Mouse (Mus musculus) neural tube, embryonic 11.5 days (tissue): ENCODE results near the gene Coro2b. TPM values are rescaled to one million over a fixed set of nuclear protein-coding genes. Genes with fewer than 3 reads are reported as not detected.

Experiments used
- ATAC-seq: fragments of 200-750 bp; cut with Nextera tagmentation; 2 replicates; pipeline ENCODE4 v1.8.0; 2017; ENCODE audit warnings: moderate number of reproducible peaks, mild to moderate bottlenecking, moderate TSS enrichment, moderate library complexity; ENCODE audit not compliant: insufficient read depth, low FRiP score, low TSS enrichment
- DNase-seq: peaks from one replicate; pipeline ENCODE4 v3.0.0-alpha.2; 2015; ENCODE audit warnings: low spot score
- H3K27ac ChIP-seq: fragments of 300-500 bp; sonication (generic); 2 replicates; pipeline ENCODE4 v1.5.1; 2014; ENCODE audit warnings: low read depth, mild to moderate bottlenecking, low read length
- H3K27me3 ChIP-seq: fragments of 300-500 bp; sonication (generic); 2 replicates; pipeline ENCODE4 v1.6.1; 2014; ENCODE audit warnings: mild to moderate bottlenecking, low read length, mixed read lengths; ENCODE audit not compliant: control insufficient read depth, insufficient read depth
- H3K36me3 ChIP-seq: fragments of 300-500 bp; sonication (generic); 2 replicates; pipeline ENCODE4 v1.6.1; 2014; ENCODE audit warnings: mild to moderate bottlenecking, low read length, moderate library complexity, mixed read lengths; ENCODE audit not compliant: control insufficient read depth, insufficient read depth
- H3K4me1 ChIP-seq: fragments of 300-500 bp; sonication (generic); 2 replicates; pipeline ENCODE4 v1.6.1; 2014; ENCODE audit warnings: low read length, mixed read lengths; ENCODE audit not compliant: control insufficient read depth, insufficient read depth
- H3K4me2 ChIP-seq: fragments of 300-500 bp; sonication (generic); 2 replicates; pipeline ENCODE4 v1.6.1; 2014; ENCODE audit warnings: low read depth, mild to moderate bottlenecking, moderate library complexity
- H3K4me3 ChIP-seq: fragments of 300-500 bp; sonication (generic); 2 replicates; pipeline ENCODE4 v1.5.1; 2014; ENCODE audit warnings: low read depth, low read length
- H3K9ac ChIP-seq: fragments of 300-500 bp; sonication (generic); 2 replicates; pipeline ENCODE4 v1.6.1; 2014; ENCODE audit warnings: mild to moderate bottlenecking, low read length
- H3K9me3 ChIP-seq: fragments of 300-500 bp; sonication (generic); 2 replicates; pipeline ENCODE4 v1.6.1; 2016; ENCODE audit warnings: low read length; ENCODE audit not compliant: control insufficient read depth
- WGBS: fragments of 180-500 bp; shearing (Covaris S2); extraction: QIAGEN DNeasy Blood & Tissue Kit; methylation state at CpG from one replicate; pipeline ENCODE4 v1.1.7; 2014; 5-methylcytosine and 5-hydroxymethylcytosine counted together
- polyA plus RNA-seq: library from polyadenylated mRNA; unstranded; fragments of >200 nt; fragmentation: Nextera tagmentation; extraction: Ambion mirVana; gene quantifications from 2 replicates; pipeline ENCODE4 v1.2.1, GENCODE M21; 2014

Gene Coro2b
- polyA plus RNA-seq, 1 experiment from 2014 or later = 23.7 TPM

GRCm38 (mm10) chr9:62482788-62483187 is 54.1 kb downstream of the Coro2b start:
- no peaks in the 10 kb centered on the region for H3K27me3 ChIP-seq
- no peak overlapping the region for H3K4me3 ChIP-seq
- no peak for DNase-seq
- WGBS = 91% methylated on average over 3 of the region's 3 CpGs
- ATAC-seq = no peak
- H3K9ac ChIP-seq = no peak overlapping the region
- no peaks in the 10 kb centered on the region for H3K36me3 ChIP-seq
- no peak overlapping the region for H3K4me2 ChIP-seq
- no peak overlapping the region for H3K27ac ChIP-seq
- H3K9me3 ChIP-seq = no peaks in the 10 kb centered on the region
- H3K4me1 ChIP-seq = 0 out of 2 replicates have a peak, but pooled peaks cover 4% of the 10 kb centered on the region

- 57% methylated on average over 6 of the region's 6 CpGs for WGBS
- no peaks in the 10 kb centered on the region for H3K27me3 ChIP-seq
- ATAC-seq (no peak), DNase-seq (no peak)
- H3K4me2 ChIP-seq = no peak overlapping the region
- H3K9me3 ChIP-seq = no peaks in the 10 kb centered on the region
- H3K27ac ChIP-seq = no peak overlapping the region
- H3K9ac ChIP-seq = no peak overlapping the region
- H3K4me1 ChIP-seq = peaks cover 9% of the 10 kb centered on the region; the same call in 1 of the 2 replicates
- H3K36me3 ChIP-seq = no peaks in the 10 kb centered on the region
- no peak overlapping the region for H3K4me3 ChIP-seq
Observed at GRCm38 (mm10) chr9:62480898-62481642, 55.8 kb downstream of the Coro2b start.

GRCm38 (mm10) chr9:62480149-62480548 is 56.7 kb downstream of the Coro2b start:
- peaks cover 9% of the 10 kb centered on the region; the same call in 1 of the 2 replicates for H3K4me1 ChIP-seq
- H3K9ac ChIP-seq = no peak overlapping the region
- H3K36me3 ChIP-seq = no peaks in the 10 kb centered on the region
- no peaks in the 10 kb centered on the region for H3K9me3 ChIP-seq
- 84% methylated on average over 9 of the region's 9 CpGs for WGBS
- H3K27ac ChIP-seq = no peak overlapping the region
- H3K27me3 ChIP-seq = no peaks in the 10 kb centered on the region
- no peak overlapping the region for H3K4me2 ChIP-seq
- ATAC-seq (no peak), DNase-seq (no peak)
- no peak overlapping the region for H3K4me3 ChIP-seq

- ATAC-seq (no peak), DNase-seq (peak; percentile 67)
- no peak overlapping the region for H3K4me2 ChIP-seq
- H3K9ac ChIP-seq = no peak overlapping the region
- WGBS = 54% methylated on average over 11 of the region's 11 CpGs
- H3K27ac ChIP-seq = peak overlapping the region; percentile 63
- H3K9me3 ChIP-seq = no peaks in the 10 kb centered on the region
- H3K4me1 ChIP-seq = peaks cover 9% of the 10 kb centered on the region; the same call in 1 of the 2 replicates
- H3K27me3 ChIP-seq = no peaks in the 10 kb centered on the region
- H3K36me3 ChIP-seq = no peaks in the 10 kb centered on the region
- H3K4me3 ChIP-seq = no peak overlapping the region
Observed at GRCm38 (mm10) chr9:62476782-62477487, 59.9 kb downstream of the Coro2b start.

GRCm38 (mm10) chr9:62474206-62474605 is 62.6 kb downstream of the Coro2b start:
- H3K27me3 ChIP-seq = no peaks in the 10 kb centered on the region
- no peak overlapping the region for H3K4me3 ChIP-seq
- H3K36me3 ChIP-seq = no peaks in the 10 kb centered on the region
- no peak for DNase-seq
- H3K4me1 ChIP-seq = peaks cover 7% of the 10 kb centered on the region; the same call in 1 of the 2 replicates
- WGBS = 87% methylated on average over 2 of the region's 2 CpGs
- no peak overlapping the region for H3K4me2 ChIP-seq
- H3K9ac ChIP-seq = no peak overlapping the region
- H3K9me3 ChIP-seq = no peaks in the 10 kb centered on the region
- no peak overlapping the region for H3K27ac ChIP-seq
- ATAC-seq = no peak

GRCm38 (mm10) chr9:62471541-62472189 is 65.2 kb downstream of the Coro2b start:
- WGBS = 88% methylated on average over 14 of the region's 14 CpGs
- no peaks in the 10 kb centered on the region for H3K27me3 ChIP-seq
- no peaks in the 10 kb centered on the region for H3K36me3 ChIP-seq
- no peak overlapping the region for H3K4me2 ChIP-seq
- no peaks in the 10 kb centered on the region for H3K9me3 ChIP-seq
- no peak overlapping the region for H3K27ac ChIP-seq
- no peak for DNase-seq
- ATAC-seq = no peak
- no peak overlapping the region for H3K9ac ChIP-seq
- H3K4me3 ChIP-seq = no peak overlapping the region
- peaks cover 6% of the 10 kb centered on the region; the same call in 1 of the 2 replicates for H3K4me1 ChIP-seq

- no peaks in the 10 kb centered on the region for H3K9me3 ChIP-seq
- peaks cover 6% of the 10 kb centered on the region; the same call in 1 of the 2 replicates for H3K4me1 ChIP-seq
- H3K4me3 ChIP-seq = no peak overlapping the region
- H3K36me3 ChIP-seq = no peaks in the 10 kb centered on the region
- no peaks in the 10 kb centered on the region for H3K27me3 ChIP-seq
- WGBS = 96% methylated on average over 14 of the region's 14 CpGs
- DNase-seq = no peak
- no peak overlapping the region for H3K4me2 ChIP-seq
- no peak overlapping the region for H3K9ac ChIP-seq
- no peak overlapping the region for H3K27ac ChIP-seq
- no peak for ATAC-seq
Observed at GRCm38 (mm10) chr9:62471041-62471440, 65.8 kb downstream of the Coro2b start.

- 21% methylated on average over 1 of the region's 1 CpGs for WGBS
- Histone ChIP-seq H3K9me3 (no peaks in the 10 kb centered on the region), H3K36me3 (no peaks in the 10 kb centered on the region), H3K4me3 (no peak overlapping the region), H3K27ac (no peak overlapping the region), H3K9ac (no peak overlapping the region), H3K4me1 (peaks cover 6% of the 10 kb centered on the region; the same call in 1 of the 2 replicates), H3K27me3 (no peaks in the 10 kb centered on the region), H3K4me2 (no peak overlapping the region)
- no peak for ATAC-seq
- DNase-seq = peak; percentile 80
Observed at GRCm38 (mm10) chr9:62470398-62470797, 66.4 kb downstream of the Coro2b start.
